Mouse (Mus musculus) liver, adult 2 months (tissue): Measurements from ENCODE around the gene Cox5b.

ENCODE experiments used
- CTCF ChIP-seq: fragments of 200-500 bp; IDR thresholded peaks from 2 replicates; pipeline ENCODE4 v1.5.1; 2011; ENCODE audit warnings: low read depth, low read length, control low read depth
- POLR2A ChIP-seq: fragments of 200-500 bp; IDR thresholded peaks from 2 replicates; pipeline ENCODE4 v1.6.1; 2011; ENCODE audit warnings: low read length, control low read depth; ENCODE audit not compliant: insufficient read depth; ENCODE audit errors: extremely low read depth

- TF ChIP-seq POLR2A (no peak), CTCF (no peak)
Observed at GRCm38 (mm10) chr1:36739231-36739630, 48.0 kb downstream of the Cox5b start.
